Mouse (Mus musculus) neural tube, embryonic 14.5 days (tissue): ENCODE results near the gene Olfr960. TPM values are rescaled to one million over a fixed set of nuclear protein-coding genes. Genes with fewer than 3 reads are reported as not detected.

Source experiments
- ATAC-seq: fragments of 200-750 bp; cut with Nextera tagmentation; 2 replicates; pipeline ENCODE4 v1.8.0; 2017; ENCODE audit warnings: low read depth, mild to moderate bottlenecking, moderate TSS enrichment, moderate library complexity
- H3K27ac ChIP-seq: fragments of 300-500 bp; sonication (generic); 2 replicates; pipeline ENCODE4 v1.5.1; 2014; ENCODE audit warnings: low read depth, mild to moderate bottlenecking, control low read depth, low read length, moderate library complexity, mixed read lengths
- H3K27me3 ChIP-seq: fragments of 300-500 bp; sonication (generic); 2 replicates; pipeline ENCODE4 v1.6.1; 2014; ENCODE audit warnings: low read length; ENCODE audit not compliant: control insufficient read depth, insufficient read depth
- H3K36me3 ChIP-seq: fragments of 300-500 bp; sonication (generic); 2 replicates; pipeline ENCODE4 v1.6.1; 2014; ENCODE audit warnings: low read length, mixed read lengths; ENCODE audit not compliant: control insufficient read depth, insufficient read depth
- H3K4me1 ChIP-seq: fragments of 300-500 bp; sonication (generic); 2 replicates; pipeline ENCODE4 v1.6.1; 2014; ENCODE audit warnings: low read length; ENCODE audit not compliant: control insufficient read depth, insufficient read depth
- H3K4me2 ChIP-seq: fragments of 300-500 bp; sonication (generic); 2 replicates; pipeline ENCODE4 v1.6.1; 2014; ENCODE audit warnings: mild to moderate bottlenecking, low read depth, low read length, control low read depth
- H3K4me3 ChIP-seq: fragments of 300-500 bp; sonication (generic); 2 replicates; pipeline ENCODE4 v1.5.1; 2014; ENCODE audit warnings: low read depth, low read length, control low read depth, mixed read lengths
- H3K9ac ChIP-seq: fragments of 300-500 bp; sonication (generic); replicated peaks from 2 replicates; pipeline ENCODE4 v1.6.1; 2014; ENCODE audit warnings: low read depth, mild to moderate bottlenecking, control low read depth, low read length, mixed read lengths
- H3K9me3 ChIP-seq: fragments of 300-500 bp; sonication (generic); 2 replicates; pipeline ENCODE4 v1.6.1; 2016; ENCODE audit warnings: low read length; ENCODE audit not compliant: control insufficient read depth
- WGBS: fragments of 180-500 bp; shearing (Covaris S2); extraction: QIAGEN DNeasy Blood & Tissue Kit; methylation state at CpG from one replicate; pipeline ENCODE4 v1.1.7; 2014; 5-methylcytosine and 5-hydroxymethylcytosine counted together
- polyA plus RNA-seq: library from polyadenylated mRNA; unstranded; fragments of >200 nt; fragmentation: Nextera tagmentation; extraction: Ambion mirVana; gene quantifications from 2 replicates; pipeline ENCODE4 v1.2.1, GENCODE M21; 2014

Olfr960 gene
- polyA plus RNA-seq: not detected in 2 replicates

GRCm38 (mm10) chr9:39621073-39621472 lies at the start of gene Olfr960:
Gene Olfr960, plus strand, starts transcription at chr9:39621373.
- H3K4me2 ChIP-seq: no peak within 1 kb of the TSS
- no peak for ATAC-seq
- no peaks in the 10 kb centered on the region for H3K4me1 ChIP-seq
- H3K4me3 ChIP-seq: no peak within 1 kb of the TSS
- no peaks in the 10 kb centered on the region for H3K27me3 ChIP-seq
- no peak within 1 kb of the TSS for H3K9ac ChIP-seq
- H3K27ac ChIP-seq: no peak within 1 kb of the TSS
- no peaks in the 10 kb centered on the region for H3K36me3 ChIP-seq
- WGBS: 76% methylated on average over 1 of the region's 1 CpGs
- no peaks in the 10 kb centered on the region for H3K9me3 ChIP-seq

- Histone ChIP-seq H3K9ac (no peak within 1 kb of the TSS), H3K4me3 (no peak within 1 kb of the TSS), H3K27ac (no peak within 1 kb of the TSS), H3K4me1 (no peaks in the 10 kb centered on the region), H3K36me3 (no peaks in the 10 kb centered on the region), H3K4me2 (no peak within 1 kb of the TSS), H3K27me3 (no peaks in the 10 kb centered on the region), H3K9me3 (no peaks in the 10 kb centered on the region)
- no peak for ATAC-seq
- WGBS: 86% methylated on average over 3 of the region's 3 CpGs
Measured at GRCm38 (mm10) chr9:39575469-39575868, 45.7 kb upstream of the Olfr960 start, which contains the start of gene Olfr959. Gene Olfr959, minus strand, starts transcription at chr9:39575569.

GRCm38 (mm10) chr9:39577050-39577449 lies 44.1 kb upstream of the Olfr960 start:
- WGBS: 90% methylated on average over 5 of the region's 5 CpGs
- H3K27ac ChIP-seq: no peak overlapping the region
- H3K27me3 ChIP-seq: no peaks in the 10 kb centered on the region
- H3K4me3 ChIP-seq: no peak overlapping the region
- H3K9ac ChIP-seq: no peak overlapping the region
- no peak overlapping the region for H3K4me2 ChIP-seq
- no peaks in the 10 kb centered on the region for H3K4me1 ChIP-seq
- no peak for ATAC-seq
- H3K9me3 ChIP-seq: no peaks in the 10 kb centered on the region
- H3K36me3 ChIP-seq: no peaks in the 10 kb centered on the region

GRCm38 (mm10) chr9:39602536-39603332 lies 18.4 kb upstream of the Olfr960 start:
- peak; percentile 93 for ATAC-seq
- Histone ChIP-seq H3K4me3 (peak overlapping the region; percentile 34), H3K9me3 (no peaks in the 10 kb centered on the region), H3K4me2 (peak overlapping the region; percentile 65), H3K4me1 (no peaks in the 10 kb centered on the region; the same call in 1 of the 2 replicates), H3K27me3 (no peaks in the 10 kb centered on the region), H3K9ac (peak overlapping the region; percentile 21), H3K36me3 (no peaks in the 10 kb centered on the region), H3K27ac (peak overlapping the region; percentile 41; the same call in 1 of the 2 replicates)
- under 1% methylated on average over 19 of the region's 19 CpGs for WGBS

- 2% methylated on average over 9 of the region's 9 CpGs for WGBS
- Histone ChIP-seq H3K4me2 (peak overlapping the region; percentile 65), H3K9me3 (no peaks in the 10 kb centered on the region), H3K4me1 (no peaks in the 10 kb centered on the region; the same call in 1 of the 2 replicates), H3K36me3 (no peaks in the 10 kb centered on the region), H3K9ac (peak overlapping the region; percentile 21; the same call in 1 of the 2 replicates), H3K4me3 (peak overlapping the region; percentile 34), H3K27me3 (no peaks in the 10 kb centered on the region), H3K27ac (peak overlapping the region; percentile 41; the same call in 1 of the 2 replicates)
- ATAC-seq: peak; percentile 77
Measured at GRCm38 (mm10) chr9:39603333-39603845, 17.8 kb upstream of the Olfr960 start.

GRCm38 (mm10) chr9:39603999-39604453 lies 17.1 kb upstream of the Olfr960 start, which contains the start of gene AW551984:
Gene AW551984, minus strand, starts transcription at chr9:39604403.
- Histone ChIP-seq H3K4me2 (peak within 1 kb of the TSS; percentile 65), H3K27me3 (no peaks in the 10 kb centered on the region), H3K4me1 (no peaks in the 10 kb centered on the region; the same call in 1 of the 2 replicates), H3K9me3 (no peaks in the 10 kb centered on the region), H3K4me3 (peak within 1 kb of the TSS; percentile 34), H3K36me3 (no peaks in the 10 kb centered on the region), H3K27ac (peak within 1 kb of the TSS; percentile 41; the same call in 1 of the 2 replicates), H3K9ac (peak within 1 kb of the TSS; percentile 21; the same call in 1 of the 2 replicates)
- 0% methylated on average over 8 of the region's 8 CpGs for WGBS
- ATAC-seq: peak; percentile 36

GRCm38 (mm10) chr9:39608497-39608896 lies 12.7 kb upstream of the Olfr960 start:
- Histone ChIP-seq H3K9me3 (no peaks in the 10 kb centered on the region), H3K4me2 (no peak overlapping the region)
- ATAC-seq: no peak

GRCm38 (mm10) chr9:39610355-39610754 lies 10.8 kb upstream of the Olfr960 start, which contains the start of gene Olfr148:
Gene Olfr148, plus strand, starts transcription at chr9:39610655.
- H3K4me2 ChIP-seq: no peak within 1 kb of the TSS
- H3K27me3 ChIP-seq: no peaks in the 10 kb centered on the region
- no peaks in the 10 kb centered on the region for H3K4me1 ChIP-seq
- WGBS: 73% methylated on average over 3 of the region's 3 CpGs
- ATAC-seq: no peak
- no peaks in the 10 kb centered on the region for H3K36me3 ChIP-seq
- no peak within 1 kb of the TSS for H3K27ac ChIP-seq
- no peaks in the 10 kb centered on the region for H3K9me3 ChIP-seq
- no peak within 1 kb of the TSS for H3K4me3 ChIP-seq
- no peak within 1 kb of the TSS for H3K9ac ChIP-seq

More at GRCm38 (mm10) chr9:39608497-39608896, 12.7 kb upstream of the Olfr960 start:
- no peak overlapping the region for H3K27ac ChIP-seq
- no peaks in the 10 kb centered on the region; the same call in 1 of the 2 replicates for H3K4me1 ChIP-seq
- no peak overlapping the region for H3K4me3 ChIP-seq
- no peaks in the 10 kb centered on the region for H3K27me3 ChIP-seq
- H3K9ac ChIP-seq: no peak overlapping the region
- H3K36me3 ChIP-seq: no peaks in the 10 kb centered on the region

- ATAC-seq: peak; percentile 46; the same call in 1 of the 2 replicates
- H3K27me3 ChIP-seq: no peaks in the 10 kb centered on the region
- H3K9ac ChIP-seq: no peak overlapping the region
- no peaks in the 10 kb centered on the region for H3K9me3 ChIP-seq
- no peak overlapping the region for H3K27ac ChIP-seq
- no peak overlapping the region for H3K4me3 ChIP-seq
- no peak overlapping the region for H3K4me2 ChIP-seq
- H3K36me3 ChIP-seq: no peaks in the 10 kb centered on the region
- WGBS: 66% methylated on average over 1 of the region's 1 CpGs
- H3K4me1 ChIP-seq: no peaks in the 10 kb centered on the region
Measured at GRCm38 (mm10) chr9:39611953-39612352, 9.2 kb upstream of the Olfr960 start.
